25 mouse cellular contexts compared by ENCODE assay signal in genomic region chr5:146172744-146173143, GRCm38 (mm10). TPM values are rescaled to one million over a fixed set of nuclear protein-coding genes. Genes with fewer than 3 reads are reported as not detected.
A peak's percentile ranks its signal among the peaks of the same experiment; 100 is the strongest.
DNase-seq lines count a peak whose midpoint lies in the region; ATAC-seq and TF ChIP-seq lines count a peak whose summit lies in the region.
"Not testable (repeated sequence)": the region's sequence is repeated elsewhere in the genome, so short reads cannot be mapped to it uniquely, and the experiment has no call there.
"Had no signal": no experiment of that assay in that cellular context is flagged by ENCODE, and none has a peak within 500 bp of the region (broad histone marks: within the 10 kb centered on the region; RNA-seq: fewer than 3 reads in every experiment).

No protein-coding gene starts in this region.

- not testable (repeated sequence) for H3K4me1 ChIP-seq in hindbrain, postnatal 0 days (ENCODE audit: insufficient read depth, low read length)

- not testable (repeated sequence) for DNase-seq in Patski (ENCODE audit: low read depth, low spot score); hindbrain, postnatal 0 days (ENCODE audit: low spot score)
- peak; percentile 37 for DNase-seq in brain, adult 2 months (ENCODE audit: low read depth, low spot score)
- DNase-seq in cerebellum, postnatal 14 days: peak; percentile 65 to 77
- peak; percentile 57 for DNase-seq in kidney, postnatal 10 days
- DNase-seq in liver: peak; percentile 21
- peak; percentile 10 for DNase-seq in lung, postnatal 25 days (ENCODE audit: low spot score)
- DNase-seq in urinary bladder, postnatal 25 days (ENCODE audit: low spot score): peak; percentile 12

- H3K27ac ChIP-seq in hindbrain, postnatal 0 days: not testable (repeated sequence)

- not testable (repeated sequence) for ATAC-seq in Patski; hindbrain, postnatal 0 days

- H3K4me2 ChIP-seq in hindbrain, postnatal 0 days (ENCODE audit: low read depth, low read length): not testable (repeated sequence)

- H3K27me3 ChIP-seq in Patski; hindbrain, postnatal 0 days (ENCODE audit: insufficient read depth, low read length): not testable (repeated sequence)

- H3K9me3 ChIP-seq in hindbrain, postnatal 0 days (ENCODE audit: low read length): not testable (repeated sequence)

- in situ Hi-C loops in Patski (cut with MboI; ENCODE audit: low pct_unique_long_range_greater_than_20kb): not testable (repeated sequence)

- H3K9ac ChIP-seq in hindbrain, postnatal 0 days (replicated peaks; ENCODE audit: low read length): not testable (repeated sequence)

- H3K36me3 ChIP-seq in hindbrain, postnatal 0 days (ENCODE audit: insufficient read depth, low read length): not testable (repeated sequence)

- WGBS in hindbrain, postnatal 0 days: 58% methylated on average over 4 of the region's 4 CpGs

- POLR2A ChIA-PET in Patski (lab: Charles Lee): not testable (repeated sequence)

- TF ChIP-seq CTCF in Patski (IDR thresholded peaks at IDR 0.05): peak; percentile 55
- TF ChIP-seq CTCF in hindbrain, postnatal 0 days (IDR thresholded peaks at IDR 0.05; ENCODE audit: low read depth): peak; percentile 20; the same call in 1 of the 2 replicates

- H3K4me3 ChIP-seq in hindbrain, postnatal 0 days (ENCODE audit: low read length): not testable (repeated sequence)

- CTCF ChIA-PET in Patski (lab: Charles Lee): not testable (repeated sequence)

RNA-seq across cellular contexts. Expression of gene Gm6309, which starts 2.2 kb away (rescaled TPM):
- not detected for polyA plus RNA-seq in Patski (2021)
- total RNA-seq in hindbrain, postnatal 0 days (2014; rRNA removed): not detected in 2 replicates
- polyA plus RNA-seq in hindbrain, postnatal 0 days (2015; fragmentation: Nextera tagmentation; extraction: Ambion mirVana): not detected in 2 replicates
- total RNA-seq: adrenal gland, adult 18-20 months; gastrocnemius, adult 8-10 months; heart, adult 8-10 months; left cerebral cortex, postnatal 14 days; neutrophil, adult 5-6 weeks had no signal
- polyA plus RNA-seq: embryonic facial prominence, embryonic 10.5 days; erythroblast, embryonic 14.5 days; forebrain, embryonic 16.5 days; heart, postnatal 0 days; hindbrain, embryonic 12.5 days; intestine, embryonic 16.5 days; liver, embryonic 11.5 days; macrophage; midbrain, embryonic 13.5 days; myocyte; stomach, embryonic 14.5 days; thymus, postnatal 0 days had no signal

RNA-seq across cellular contexts. Expression of gene 1700001J03Rik, which starts 12.4 kb away (rescaled TPM):
- not detected for polyA plus RNA-seq in Patski (2021)
- not detected in 2 replicates for total RNA-seq in hindbrain, postnatal 0 days (2014; rRNA removed)
- polyA plus RNA-seq in hindbrain, postnatal 0 days (2015; fragmentation: Nextera tagmentation; extraction: Ambion mirVana): not detected in 2 replicates
- total RNA-seq: neutrophil, adult 5-6 weeks had no signal
- polyA plus RNA-seq: embryonic facial prominence, embryonic 10.5 days; erythroblast, embryonic 14.5 days; forebrain, embryonic 16.5 days; heart, postnatal 0 days; hindbrain, embryonic 12.5 days; intestine, embryonic 16.5 days; liver, embryonic 11.5 days; myocyte; stomach, embryonic 14.5 days; thymus, postnatal 0 days had no signal

RNA-seq across cellular contexts. Expression of gene Gm5565, which starts 12.4 kb away (rescaled TPM):
- polyA plus RNA-seq in Patski (2021): not detected
- not detected in 2 replicates for total RNA-seq in hindbrain, postnatal 0 days (2014; rRNA removed)
- polyA plus RNA-seq in hindbrain, postnatal 0 days (2015; fragmentation: Nextera tagmentation; extraction: Ambion mirVana): not detected in 2 replicates
- total RNA-seq: adrenal gland, adult 18-20 months; gastrocnemius, adult 8-10 months; heart, adult 8-10 months; left cerebral cortex, postnatal 14 days; neutrophil, adult 5-6 weeks had no signal
- polyA plus RNA-seq: embryonic facial prominence, embryonic 10.5 days; erythroblast, embryonic 14.5 days; forebrain, embryonic 16.5 days; heart, postnatal 0 days; hindbrain, embryonic 12.5 days; intestine, embryonic 16.5 days; liver, embryonic 11.5 days; macrophage; midbrain, embryonic 13.5 days; myocyte; stomach, embryonic 14.5 days; thymus, postnatal 0 days had no signal

RNA-seq across cellular contexts. Expression of gene Rnf6, which starts 48.6 kb away (rescaled TPM):
- polyA plus RNA-seq in Patski (2021): 82.9 TPM
- total RNA-seq in hindbrain, postnatal 0 days (2014; rRNA removed): 5.5 and 14.6 TPM in 2 replicates
- polyA plus RNA-seq in hindbrain, postnatal 0 days (2015; fragmentation: Nextera tagmentation; extraction: Ambion mirVana): 27.9 and 28.3 TPM in 2 replicates

RNA-seq across cellular contexts. Expression of gene Cdk8, which starts 58.3 kb away (rescaled TPM):
- polyA plus RNA-seq in Patski (2021): 44.3 TPM
- total RNA-seq in hindbrain, postnatal 0 days (2014; rRNA removed): 33.8 and 36.0 TPM in 2 replicates
- polyA plus RNA-seq in hindbrain, postnatal 0 days (2015; fragmentation: Nextera tagmentation; extraction: Ambion mirVana): 13.2 and 14.4 TPM in 2 replicates
